Mouse (Mus musculus) CH12.LX (cell line): ENCODE results near the gene Gm14226. TPM values are rescaled to one million over a fixed set of nuclear protein-coding genes. Genes with fewer than 3 reads are reported as not detected.

ENCODE experiments used
- DNase-seq: peaks from one replicate; pipeline ENCODE4 v3.0.0-alpha.2; 2013; ENCODE audit errors: extremely low read depth
- H3K27ac ChIP-seq: 2 replicates; pipeline ENCODE4 v1.5.1; 2012; ENCODE audit warnings: low read depth, mild to moderate bottlenecking, control low read depth, moderate library complexity; ENCODE audit not compliant: insufficient read depth
- H3K27me3 ChIP-seq: replicated peaks from 2 replicates; pipeline ENCODE3; 2012; ENCODE audit warnings: inconsistent platforms
- H3K36me3 ChIP-seq, 2 experiments: replicated peaks in 1 of 2; 2 replicates each; pipeline versions ENCODE3 to v1.6.1; 2012; ENCODE audit warnings: inconsistent platforms in 1 of 2, low read length in 1 of 2, mild to moderate bottlenecking in 1 of 2, mixed read lengths in 1 of 2, moderate library complexity in 1 of 2; ENCODE audit not compliant: control insufficient read depth in 1 of 2, insufficient read depth in 1 of 2
- H3K4me1 ChIP-seq, 2 experiments: 2 replicates each; pipeline ENCODE4 v1.6.1; 2012; ENCODE audit warnings: inconsistent platforms in 1 of 2, moderate library complexity in 1 of 2; ENCODE audit not compliant: insufficient read depth in 2 of 2, control insufficient read depth in 1 of 2
- H3K4me2 ChIP-seq: 2 replicates; pipeline ENCODE4 v1.6.1; 2012; ENCODE audit warnings: low read depth, mild to moderate bottlenecking, control low read depth; ENCODE audit not compliant: poor library complexity, insufficient read depth, severe bottlenecking
- H3K4me3 ChIP-seq, 3 experiments: fragments of 150-350 bp in 1 of 3; sonication (generic) in 1 of 3; replicated peaks in 1 of 3; 2 replicates each; pipeline versions ENCODE3 to v1.5.1; 2011 to 2012; ENCODE audit warnings: low read depth in 2 of 3, low read length in 2 of 3, mild to moderate bottlenecking in 2 of 3, moderate library complexity in 2 of 3, control low read depth in 1 of 3, improper control_type of control experiment in 1 of 3, inconsistent platforms in 1 of 3, mixed read lengths in 1 of 3; ENCODE audit not compliant: poor library complexity in 1 of 3
- H3K79me2 ChIP-seq: replicated peaks from 2 replicates; pipeline ENCODE4 v1.6.1; 2012; ENCODE audit warnings: mild to moderate bottlenecking, moderate library complexity; ENCODE audit not compliant: control insufficient read depth, poor library complexity, insufficient read depth, severe bottlenecking; ENCODE audit errors: extremely low read depth
- H3K9ac ChIP-seq: 2 replicates; pipeline ENCODE4 v1.6.1; 2012; ENCODE audit warnings: low read depth, mild to moderate bottlenecking, control low read depth, moderate library complexity; ENCODE audit not compliant: insufficient read depth
- H3K9me3 ChIP-seq: replicated peaks from 2 replicates; pipeline ENCODE3; 2012; ENCODE audit warnings: low read length, inconsistent platforms, mixed read lengths
- BHLHE40 ChIP-seq: IDR thresholded peaks from 2 replicates; pipeline ENCODE4 v1.6.1; 2011; ENCODE audit warnings: mild to moderate bottlenecking, low read depth, low read length, improper control_type of control experiment
- CHD1 ChIP-seq: IDR thresholded peaks from 2 replicates; pipeline ENCODE4 v1.6.1; 2012; ENCODE audit warnings: low read depth, low read length, improper control_type of control experiment, inconsistent platforms
- CTCF ChIP-seq, 2 experiments: IDR thresholded peaks in 1 of 2; conservative IDR thresholded peaks in 1 of 2; 2 replicates each; pipeline ENCODE4 v1.5.1; 2011 to 2012; ENCODE audit warnings: low read depth in 2 of 2, low read length in 2 of 2, improper control_type of control experiment in 1 of 2, inconsistent platforms in 1 of 2, mild to moderate bottlenecking in 1 of 2, moderate library complexity in 1 of 2
- E2F4 ChIP-seq: IDR thresholded peaks from 2 replicates; pipeline ENCODE4 v1.6.1; 2011; ENCODE audit warnings: low read depth, low read length, improper control_type of control experiment; ENCODE audit not compliant: insufficient replicate concordance
- ELF1 ChIP-seq: IDR thresholded peaks from 2 replicates; pipeline ENCODE4 v1.6.1; 2014; ENCODE audit warnings: low read depth, mild to moderate bottlenecking, inconsistent platforms, low read length, improper control_type of control experiment
- EP300 ChIP-seq: IDR thresholded peaks from 2 replicates; pipeline ENCODE4 v1.6.1; 2011; ENCODE audit warnings: low read length, improper control_type of control experiment
- GABPA ChIP-seq: IDR thresholded peaks from 2 replicates; pipeline ENCODE4 v1.6.1; 2012; ENCODE audit warnings: low read depth, low read length, improper control_type of control experiment, inconsistent platforms; ENCODE audit not compliant: insufficient replicate concordance
- IRF4 ChIP-seq: IDR thresholded peaks from 2 replicates; pipeline ENCODE4 v1.6.1; 2014; ENCODE audit warnings: low read depth, mild to moderate bottlenecking, inconsistent platforms, low read length, improper control_type of control experiment
- MAFK ChIP-seq: IDR thresholded peaks from 2 replicates; pipeline ENCODE4 v1.6.1; 2011; ENCODE audit warnings: low read length, improper control_type of control experiment; ENCODE audit not compliant: insufficient replicate concordance
- MAX ChIP-seq: IDR thresholded peaks from 2 replicates; pipeline ENCODE4 v1.6.1; 2011; ENCODE audit warnings: low read length, improper control_type of control experiment
- MAZ ChIP-seq: IDR thresholded peaks from 2 replicates; pipeline ENCODE4 v1.6.1; 2012; ENCODE audit warnings: low read depth, mild to moderate bottlenecking, inconsistent platforms, low read length, improper control_type of control experiment, moderate library complexity
- PAX5 ChIP-seq: IDR thresholded peaks from 2 replicates; pipeline ENCODE4 v1.6.1; 2012; ENCODE audit warnings: low read length, inconsistent platforms, mixed read lengths
- POLR2AphosphoS2 ChIP-seq: IDR thresholded peaks from 2 replicates; pipeline ENCODE4 v1.6.1; 2011; ENCODE audit warnings: low read depth, low read length, improper control_type of control experiment
- RCOR1 ChIP-seq: conservative IDR thresholded peaks from 2 replicates; pipeline ENCODE4 v1.6.1; 2012; ENCODE audit warnings: low read depth, mild to moderate bottlenecking, inconsistent platforms, low read length, improper control_type of control experiment
- SIN3A ChIP-seq: IDR thresholded peaks from 2 replicates; pipeline ENCODE4 v1.6.1; 2012; ENCODE audit warnings: low read length, improper control_type of control experiment, inconsistent platforms
- SMC3 ChIP-seq: IDR thresholded peaks from 2 replicates; pipeline ENCODE4 v1.6.1; 2011; ENCODE audit warnings: low read depth, low read length, improper control_type of control experiment
- TBP ChIP-seq: conservative IDR thresholded peaks from 2 replicates; pipeline ENCODE4 v1.6.1; 2011; ENCODE audit warnings: low read depth, low read length, improper control_type of control experiment
- ZMIZ1 ChIP-seq: IDR thresholded peaks from 2 replicates; pipeline ENCODE4 v1.6.1; 2012; ENCODE audit warnings: low read depth, mild to moderate bottlenecking, inconsistent platforms, low read length, improper control_type of control experiment
- dilution Hi-C: fragments of 300-500 bp; cut with MboI; formaldehyde crosslinking; loops from 2 replicates; pipeline ENCODE4 v1.14.3; 2020; ENCODE audit warnings: low sequenced_read_pairs; ENCODE audit not compliant: extremely low pct_unique_long_range_greater_than_20kb, extremely low pct_ligation_motif_present
- in situ Hi-C: fragments of 300-500 bp; cut with MboI; formaldehyde crosslinking; loops from 3 replicates; pipeline ENCODE4 v1.14.3; 2019; ENCODE audit warnings: low sequenced_read_pairs, low pct_ligation_motif_present, low pct_unique_long_range_greater_than_20kb, mixed read lengths
- polyA plus RNA-seq: library from polyadenylated mRNA; unstranded; fragments of >175 nt; gene quantifications from 2 replicates; pipeline ENCODE4 v1.2.1, GENCODE M21; 2012; ENCODE audit warnings: low read depth; ENCODE audit not compliant: insufficient read length
- total RNA-seq, 2 experiments: library from RNA; depleted of rRNA; stranded (reverse); fragments of 300-350 nt in 1 of 2; fragments of >200 nt in 1 of 2; gene quantifications; 2 replicates each; pipeline ENCODE4 v1.2.3; 2012 to 2014

Gene Gm14226
- total and polyA plus RNA-seq, 3 experiments, result not detected

- H3K27ac ChIP-seq, result no peak overlapping the region
- TF ChIP-seq PAX5, result no peak
- TF ChIP-seq POLR2AphosphoS2, result no peak
- TF ChIP-seq ELF1, result no peak
- no peak for TF ChIP-seq SMC3
- TF ChIP-seq, all 38 proteins: peak for 0
- no peak overlapping the region for H3K4me2 ChIP-seq
- DNase-seq, result no peak
- H3K4me3 ChIP-seq, result no peak overlapping the region
- no peak overlapping the region for H3K9ac ChIP-seq
- H3K79me2 ChIP-seq, result no peaks in the 10 kb centered on the region
- dilution Hi-C loops (no loop called here), in situ Hi-C loops (no loop called here)
- H3K9me3 ChIP-seq, result no peaks in the 10 kb centered on the region
- no peaks in the 10 kb centered on the region for H3K27me3 ChIP-seq
- H3K4me1 ChIP-seq, result 0 out of 4 replicates have a peak, but pooled peaks cover 0 to 4% of the 10 kb centered on the region in 2 experiments
- H3K36me3 ChIP-seq, result no peaks in the 10 kb centered on the region
Measured at GRCm38 (mm10) chr2:155030831-155031230, 12.8 kb downstream of the Gm14226 start.

GRCm38 (mm10) chr2:155032938-155033710 is 15.1 kb downstream of the Gm14226 start:
- in situ Hi-C loops (no loop called here), dilution Hi-C loops (no loop called here)
- no peak for DNase-seq
- TF ChIP-seq E2F4 (no peak), CTCF (conservative IDR thresholded peaks at IDR 0.05 in 1 of 2, IDR thresholded peaks at IDR 0.05 in 1 of 2; ENCODE audit: low read depth in 2 of 2, low read length in 2 of 2) (no peak), BHLHE40 (no peak), RCOR1 (no peak), CHD1 (no peak), MAZ (no peak), MAFK (no peak), IRF4 (no peak), GABPA (no peak), ZMIZ1 (no peak), MAX (no peak), SMC3 (no peak), TBP (no peak), POLR2AphosphoS2 (no peak), SIN3A (no peak), EP300 (no peak)
- no peak overlapping the region for H3K27ac ChIP-seq
- H3K9ac ChIP-seq, result no peak overlapping the region
- no peaks in the 10 kb centered on the region for H3K27me3 ChIP-seq
- H3K9me3 ChIP-seq, result no peaks in the 10 kb centered on the region
- H3K4me1 ChIP-seq, result peaks cover 0 to 10% of the 10 kb centered on the region in 2 experiments; a peak in 2 of 4 replicates
- no peak overlapping the region for H3K4me2 ChIP-seq
- no peaks in the 10 kb centered on the region for H3K79me2 ChIP-seq
- no peaks in the 10 kb centered on the region for H3K36me3 ChIP-seq
- no peak overlapping the region for H3K4me3 ChIP-seq
